Mouse (Mus musculus) CH12.LX (cell line): ENCODE data around the gene Oxsr1.

ENCODE experiments used
- CTCF ChIP-seq, 2 experiments: IDR thresholded peaks in 1 of 2; conservative IDR thresholded peaks in 1 of 2; 2 replicates each; pipeline ENCODE4 v1.5.1; 2011 to 2012; ENCODE audit warnings: low read depth in 2 of 2, low read length in 2 of 2, improper control_type of control experiment in 1 of 2, inconsistent platforms in 1 of 2, mild to moderate bottlenecking in 1 of 2, moderate library complexity in 1 of 2
- EP300 ChIP-seq: IDR thresholded peaks from 2 replicates; pipeline ENCODE4 v1.6.1; 2011; ENCODE audit warnings: low read length, improper control_type of control experiment
- HCFC1 ChIP-seq: IDR thresholded peaks from 2 replicates; pipeline ENCODE4 v1.6.1; 2012; ENCODE audit warnings: low read depth, mild to moderate bottlenecking, inconsistent platforms, low read length, improper control_type of control experiment
- MXI1 ChIP-seq: IDR thresholded peaks from 2 replicates; pipeline ENCODE4 v1.6.1; 2011; ENCODE audit warnings: mild to moderate bottlenecking, low read depth, low read length, improper control_type of control experiment

DNA sequence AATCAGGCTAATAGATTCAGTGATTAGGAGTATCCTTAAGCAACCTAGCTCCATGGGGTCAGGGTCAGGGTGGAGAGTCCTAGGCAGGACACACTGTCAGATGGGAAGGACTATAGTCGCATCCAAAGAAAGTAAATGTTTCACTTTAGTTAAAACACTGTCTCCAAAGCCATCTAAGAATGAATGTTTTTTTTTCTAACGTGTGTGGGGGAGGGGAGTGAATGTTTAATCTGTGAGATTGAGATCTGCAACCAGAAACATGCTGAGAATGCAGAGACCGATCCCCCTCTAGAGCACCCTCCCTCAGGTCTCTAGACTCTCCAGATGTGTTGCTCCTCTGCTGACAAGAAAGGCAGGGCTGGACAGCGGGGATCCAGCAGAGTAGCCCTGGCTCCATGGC lies 115.1 kb downstream of the Oxsr1 start:
- TF ChIP-seq HCFC1: no peak
- TF ChIP-seq EP300: no peak
- no peak for TF ChIP-seq CTCF (conservative IDR thresholded peaks at IDR 0.05 in 1 of 2, IDR thresholded peaks at IDR 0.05 in 1 of 2; ENCODE audit: low read depth in 2 of 2, low read length in 2 of 2)
- no peak for TF ChIP-seq MXI1
